Mouse (Mus musculus): Measurements from ENCODE around the gene Ldb3. TPM values are rescaled to one million over a fixed set of nuclear protein-coding genes. Genes with fewer than 3 reads are reported as not detected.

The Ldb3 gene
- total and polyA plus RNA-seq, 3 experiments, result 0.01 TPM; not detected in 2

DNA sequence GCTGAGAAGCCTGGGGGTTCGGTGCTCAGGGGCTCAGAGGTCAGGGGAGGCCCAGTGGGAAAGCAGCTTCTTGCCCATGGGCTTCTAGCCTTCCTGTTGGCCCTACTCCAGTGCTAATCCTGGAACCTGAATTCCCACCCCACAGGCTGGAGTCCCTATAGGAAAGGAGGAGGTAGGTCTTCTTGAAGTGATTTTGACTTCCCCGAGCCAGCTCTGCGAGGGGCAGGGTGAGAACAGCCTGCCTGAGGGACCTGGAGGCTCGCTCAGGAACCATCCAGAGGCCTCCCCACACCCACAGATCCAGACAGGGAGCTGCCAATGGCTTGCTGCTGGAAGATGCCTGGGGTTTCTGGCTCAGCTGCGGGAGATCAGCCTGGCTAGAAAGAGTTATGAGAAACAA, 20.8 kb downstream of the Ldb3 start:
- no peaks in the 10 kb centered on the region for H3K79me2 ChIP-seq (ENCODE audit: control insufficient read depth, insufficient read depth, low read length, poor library complexity)
- H3K4me1 ChIP-seq (ENCODE audit: control insufficient read depth in 1 of 2, insufficient read depth in 2 of 2, low read length in 2 of 2), result no peaks in the 10 kb centered on the region
- H3K27ac ChIP-seq (ENCODE audit: control insufficient read depth, low read depth, low read length), result no peak overlapping the region
- no peaks in the 10 kb centered on the region for H3K36me3 ChIP-seq (ENCODE audit: control insufficient read depth in 1 of 2, insufficient read depth in 2 of 2, low read length in 2 of 2)
- no peaks in the 10 kb centered on the region for H3K27me3 ChIP-seq (ENCODE audit: control insufficient read depth in 1 of 2, insufficient read depth in 2 of 2, low read length in 2 of 2)
- no peak overlapping the region for H3K4me3 ChIP-seq (ENCODE audit: control insufficient read depth in 1 of 2, insufficient read depth in 1 of 2, low read depth in 2 of 2, low read length in 2 of 2)
- no peaks in the 10 kb centered on the region for H3K9me3 ChIP-seq (replicated peaks; ENCODE audit: insufficient read depth, low read length)
- no peak overlapping the region for H3K9ac ChIP-seq (ENCODE audit: control insufficient read depth, low read depth, low read length, poor library complexity, severe bottlenecking)
- TF ChIP-seq GATA1 (IDR thresholded peaks at IDR 0.05; ENCODE audit: low read depth, low read length) (no peak), POLR2AphosphoS2 (IDR thresholded peaks at IDR 0.05; ENCODE audit: low read length) (no peak), CHD2 (IDR thresholded peaks at IDR 0.05; ENCODE audit: low read length) (no peak)
- no peak for DNase-seq (ENCODE audit: low read depth, low spot score)

DNA sequence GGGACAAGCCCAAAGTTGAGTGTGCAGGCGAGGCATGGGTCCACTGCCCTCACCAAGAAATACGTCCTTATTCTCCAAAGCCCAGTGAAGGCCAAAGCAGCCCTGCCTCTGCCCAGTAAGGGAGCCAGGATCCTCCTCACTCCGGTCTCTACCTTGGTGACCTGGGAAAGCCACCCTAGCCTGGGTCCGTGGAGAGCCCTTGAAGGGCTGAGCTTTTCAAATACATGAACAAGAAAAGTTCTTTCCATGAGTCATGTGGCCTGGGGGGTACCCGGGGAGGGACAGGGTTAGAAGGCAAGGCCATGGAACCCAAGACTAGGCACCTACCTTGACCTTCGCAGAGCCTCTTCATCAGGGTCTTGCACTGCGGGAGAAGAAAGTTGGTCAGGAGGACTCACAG, 22.0 kb downstream of the Ldb3 start:
- no peak for TF ChIP-seq POLR2AphosphoS5 (IDR thresholded peaks at IDR 0.05; ENCODE audit: borderline replicate concordance, low read depth, low read length)
- TF ChIP-seq POLR2A (IDR thresholded peaks at IDR 0.05; ENCODE audit: control insufficient read depth in 1 of 2, insufficient read depth in 1 of 2, low read depth in 1 of 2, low read length in 2 of 2, poor library complexity in 1 of 2), result no peak
- no peak for TF ChIP-seq SMC3 (IDR thresholded peaks at IDR 0.05; ENCODE audit: low read depth, low read length)
- no peak for TF ChIP-seq TBP (IDR thresholded peaks at IDR 0.05; ENCODE audit: low read depth, low read length)
- TF ChIP-seq JUND (IDR thresholded peaks at IDR 0.05; ENCODE audit: low read depth, low read length), result no peak
- no peak for TF ChIP-seq ZKSCAN1 (IDR thresholded peaks at IDR 0.05; ENCODE audit: low read depth, low read length)
- no peak for TF ChIP-seq TCF12 (IDR thresholded peaks at IDR 0.05; ENCODE audit: low read depth, low read length)
- no peak for TF ChIP-seq MAZ (IDR thresholded peaks at IDR 0.05; ENCODE audit: low read depth, low read length)
- Histone ChIP-seq H3K27ac (ENCODE audit: control insufficient read depth, low read depth, low read length) (no peak overlapping the region), H3K36me3 (ENCODE audit: control insufficient read depth in 1 of 2, insufficient read depth in 2 of 2, low read length in 2 of 2) (no peaks in the 10 kb centered on the region), H3K27me3 (ENCODE audit: control insufficient read depth in 1 of 2, insufficient read depth in 2 of 2, low read length in 2 of 2) (no peaks in the 10 kb centered on the region), H3K9ac (ENCODE audit: control insufficient read depth, low read depth, low read length, poor library complexity, severe bottlenecking) (no peak overlapping the region), H3K4me1 (ENCODE audit: control insufficient read depth in 1 of 2, insufficient read depth in 2 of 2, low read length in 2 of 2) (no peaks in the 10 kb centered on the region), H3K9me3 (replicated peaks; ENCODE audit: insufficient read depth, low read length) (no peaks in the 10 kb centered on the region), H3K4me3 (ENCODE audit: control insufficient read depth in 1 of 2, insufficient read depth in 1 of 2, low read depth in 2 of 2, low read length in 2 of 2) (no peak overlapping the region), H3K79me2 (ENCODE audit: control insufficient read depth, insufficient read depth, low read length, poor library complexity) (no peaks in the 10 kb centered on the region)
- no peak for DNase-seq (ENCODE audit: low read depth, low spot score)

DNA sequence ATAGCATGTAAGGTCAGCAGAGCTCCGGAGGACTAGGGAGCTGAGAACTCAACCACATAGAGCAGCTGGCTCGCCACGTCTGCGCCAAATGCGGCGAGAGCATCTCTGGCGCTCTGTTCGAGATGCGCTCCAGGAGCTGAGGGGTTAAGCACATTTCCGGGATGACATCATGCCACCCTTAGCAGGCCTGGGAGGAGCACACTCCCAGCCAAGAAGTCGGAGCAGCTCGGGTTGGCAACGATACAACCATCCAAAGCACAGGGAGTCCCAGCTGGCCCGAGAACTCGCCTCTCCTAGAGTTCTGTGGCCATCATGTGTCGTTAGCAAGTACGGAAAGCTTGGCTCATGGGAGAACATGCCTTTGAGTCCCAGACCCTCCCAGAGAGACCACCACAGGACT, 22.8 kb downstream of the Ldb3 start:
- TF ChIP-seq RAD21 (IDR thresholded peaks at IDR 0.05; ENCODE audit: low read depth, low read length) (no peak), ZC3H11A (IDR thresholded peaks at IDR 0.05; ENCODE audit: low read depth, low read length) (no peak), TCF12 (IDR thresholded peaks at IDR 0.05; ENCODE audit: low read depth, low read length) (no peak), GATA1 (IDR thresholded peaks at IDR 0.05; ENCODE audit: low read depth, low read length) (no peak), MYB (IDR thresholded peaks at IDR 0.05; ENCODE audit: low read depth, low read length) (no peak), USF2 (IDR thresholded peaks at IDR 0.05; ENCODE audit: borderline replicate concordance in 1 of 2, insufficient read depth in 1 of 2, low read depth in 1 of 2, low read length in 2 of 2) (no peak), JUND (IDR thresholded peaks at IDR 0.05; ENCODE audit: low read depth, low read length) (no peak), CTCF (IDR thresholded peaks at IDR 0.05 in 2 of 3, conservative IDR thresholded peaks at IDR 0.05 in 1 of 3; ENCODE audit: control insufficient read depth in 1 of 3, insufficient read depth in 1 of 3, low read depth in 2 of 3, low read length in 3 of 3, poor library complexity in 1 of 3, severe bottlenecking in 1 of 3) (no peak), SIN3A (IDR thresholded peaks at IDR 0.05; ENCODE audit: low read length) (no peak), BHLHE40 (IDR thresholded peaks at IDR 0.05; ENCODE audit: borderline replicate concordance, low read depth, low read length) (no peak), USF1 (IDR thresholded peaks at IDR 0.05; ENCODE audit: low read depth, low read length) (no peak), NELFE (IDR thresholded peaks at IDR 0.05; ENCODE audit: low read depth, low read length) (no peak), ZMIZ1 (IDR thresholded peaks at IDR 0.05; ENCODE audit: low read depth, low read length) (no peak), MAFK (IDR thresholded peaks at IDR 0.05; ENCODE audit: borderline replicate concordance, low read depth, low read length) (no peak), CHD2 (IDR thresholded peaks at IDR 0.05; ENCODE audit: low read length) (no peak), NRF1 (IDR thresholded peaks at IDR 0.05; ENCODE audit: insufficient read depth, low read depth, low read length, poor library complexity, severe bottlenecking) (no peak), ETS1 (IDR thresholded peaks at IDR 0.05; ENCODE audit: low read depth, low read length) (no peak), TBP (IDR thresholded peaks at IDR 0.05; ENCODE audit: low read depth, low read length) (no peak)
- Histone ChIP-seq H3K9me3 (replicated peaks; ENCODE audit: insufficient read depth, low read length) (no peaks in the 10 kb centered on the region), H3K79me2 (ENCODE audit: control insufficient read depth, insufficient read depth, low read length, poor library complexity) (no peaks in the 10 kb centered on the region), H3K9ac (ENCODE audit: control insufficient read depth, low read depth, low read length, poor library complexity, severe bottlenecking) (no peak overlapping the region), H3K4me3 (ENCODE audit: control insufficient read depth in 1 of 2, insufficient read depth in 1 of 2, low read depth in 2 of 2, low read length in 2 of 2) (no peak overlapping the region), H3K36me3 (ENCODE audit: control insufficient read depth in 1 of 2, insufficient read depth in 2 of 2, low read length in 2 of 2) (no peaks in the 10 kb centered on the region), H3K4me1 (ENCODE audit: control insufficient read depth in 1 of 2, insufficient read depth in 2 of 2, low read length in 2 of 2) (no peaks in the 10 kb centered on the region), H3K27me3 (ENCODE audit: control insufficient read depth in 1 of 2, insufficient read depth in 2 of 2, low read length in 2 of 2) (no peaks in the 10 kb centered on the region), H3K27ac (ENCODE audit: control insufficient read depth, low read depth, low read length) (no peak overlapping the region)
- DNase-seq (ENCODE audit: low read depth, low spot score), result no peak
